Mouse (Mus musculus): ENCODE measurements around the gene Six5.

GRCm38 (mm10) chr7:19082171-19082570 is 12.2 kb upstream of the Six5 start:
- TF ChIP-seq POLR2A (IDR thresholded peaks at IDR 0.05; ENCODE audit: low read depth, low read length) (no peak), CTCF (conservative IDR thresholded peaks at IDR 0.05; ENCODE audit: insufficient read depth, insufficient read length, low read depth, low read length) (no peak)

Data from kidney, adult 2 months (tissue).